Mouse (Mus musculus) retina, postnatal 7 days (tissue): ENCODE measurements around the gene Fzr1.

ENCODE experiments used
- DNase-seq: peaks from one replicate; pipeline ENCODE4 v3.0.0-alpha.2; 2012; ENCODE audit warnings: low read depth, low spot score

The Fzr1 gene

DNA sequence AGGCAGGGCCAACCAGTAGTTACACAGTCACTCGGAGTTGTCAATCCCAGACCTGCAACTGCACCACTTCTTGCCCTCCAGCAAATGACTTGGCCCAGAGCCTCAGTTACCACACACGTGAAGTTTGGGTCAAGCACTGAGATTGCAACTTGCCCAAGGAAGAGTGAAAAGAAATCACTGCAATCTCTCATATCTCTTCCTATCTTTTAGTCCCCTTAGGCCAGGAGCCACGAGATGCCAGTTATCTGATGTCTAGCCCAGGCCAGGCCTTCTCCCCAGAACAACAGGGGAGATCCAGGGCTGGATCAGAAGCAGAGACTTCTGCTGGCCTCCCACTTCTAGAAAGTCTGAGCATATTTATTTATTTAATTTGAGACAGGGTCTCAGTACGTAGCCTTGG is 22.8 kb downstream of the Fzr1 start:
- no peak for DNase-seq

- no peak for DNase-seq
These were observed 23.4 kb downstream of the Fzr1 start for GRCm38 (mm10) chr10:81354738-81355477.

- DNase-seq: no peak
These were observed 26.5 kb downstream of the Fzr1 start for GRCm38 (mm10) chr10:81351678-81352291.

- DNase-seq: peak; percentile 97
These were observed 27.8 kb downstream of the Fzr1 start, which contains the start of gene Hmg20b for GRCm38 (mm10) chr10:81350351-81351063. TSS of gene Hmg20b (minus strand) at chr10:81350480.

- no peak for DNase-seq
These were observed 28.4 kb downstream of the Fzr1 start for GRCm38 (mm10) chr10:81349961-81350350.

DNA sequence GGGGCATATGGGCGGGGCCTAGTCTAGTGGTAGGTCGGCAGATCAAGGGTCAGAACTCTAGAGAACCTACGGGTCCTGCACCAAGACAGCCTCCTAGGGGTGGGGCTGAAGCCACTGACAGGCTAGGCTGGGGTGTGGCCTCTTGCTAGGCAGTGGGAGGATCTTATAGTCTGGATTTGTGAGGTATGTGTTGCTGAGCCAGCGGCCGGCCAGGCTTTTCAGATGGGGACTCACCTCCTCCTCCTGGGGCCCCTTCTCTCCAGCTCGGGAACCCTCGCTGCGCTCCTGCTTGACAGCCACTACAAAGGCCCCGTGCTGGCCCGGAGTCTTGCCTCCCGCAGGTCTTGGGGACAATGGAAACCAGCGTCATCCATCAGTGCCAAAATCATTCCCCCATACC is 29.2 kb downstream of the Fzr1 start:
- no peak for DNase-seq

GRCm38 (mm10) chr10:81346453-81347067 is 31.8 kb downstream of the Fzr1 start:
- peak; percentile 42 for DNase-seq

DNA sequence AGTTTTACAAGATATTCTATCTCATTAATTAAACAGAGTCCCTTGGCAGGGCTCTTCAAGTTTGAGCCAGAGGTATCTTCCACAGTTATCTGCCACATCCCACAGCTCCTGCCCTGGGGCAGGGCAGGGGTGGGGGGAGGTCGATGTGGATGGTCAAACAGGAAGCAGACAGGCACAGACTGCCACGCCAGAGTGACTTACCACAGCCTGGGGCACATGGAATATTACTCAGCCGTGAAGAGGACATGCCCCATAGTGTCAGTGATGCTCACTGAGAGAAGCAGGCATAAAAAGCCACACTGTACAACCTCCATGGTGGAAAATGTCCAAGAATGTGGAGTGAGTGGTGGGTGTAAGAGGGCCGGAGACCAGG is 33.2 kb downstream of the Fzr1 start:
- no peak for DNase-seq

GRCm38 (mm10) chr10:81344421-81345161 is 33.7 kb downstream of the Fzr1 start:
- DNase-seq: no peak

GRCm38 (mm10) chr10:81342686-81343505 is 35.4 kb downstream of the Fzr1 start, which contains the start of gene Gipc3:
TSS of gene Gipc3 (minus strand) at chr10:81343266.
- no peak for DNase-seq

- peak; percentile 54 for DNase-seq
These were observed 36.9 kb downstream of the Fzr1 start for GRCm38 (mm10) chr10:81341333-81341949.

DNA sequence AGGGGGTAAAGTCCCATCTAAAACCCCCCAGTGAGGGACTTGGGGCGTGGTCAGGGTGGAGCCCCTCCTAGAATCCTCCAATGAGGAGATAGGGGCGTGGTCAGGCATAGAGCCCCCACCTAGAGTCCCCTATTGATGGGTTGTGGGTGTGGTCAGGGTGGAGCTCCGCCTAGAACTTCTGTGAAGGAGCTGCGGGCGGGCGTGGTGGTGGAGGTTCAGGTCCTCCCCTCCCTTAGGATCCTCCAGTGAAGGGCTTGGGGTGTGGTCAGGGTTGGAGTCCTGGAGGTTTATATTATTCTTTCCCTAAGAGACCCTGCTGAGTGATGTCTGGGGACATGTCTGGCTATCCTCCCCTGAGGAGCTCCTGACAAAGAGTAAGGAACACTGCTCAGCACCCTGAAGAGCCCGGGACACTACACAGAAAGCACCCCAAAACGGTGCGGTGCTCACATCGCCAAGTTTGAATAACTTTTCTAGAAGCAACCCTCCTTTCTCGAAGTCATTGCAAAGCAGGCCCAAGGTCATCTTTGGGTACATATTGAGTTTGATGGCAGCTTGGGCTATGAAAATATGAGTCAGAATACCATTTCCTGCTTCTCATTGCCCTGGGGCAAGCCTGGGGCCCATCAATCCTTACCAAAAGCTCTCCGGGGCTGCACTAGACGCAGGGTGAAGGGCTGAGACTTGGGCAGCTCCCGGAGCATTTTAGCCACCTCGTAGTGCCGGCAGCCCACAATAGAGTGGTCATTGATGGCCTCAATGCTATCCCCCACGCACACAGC is 37.6 kb downstream of the Fzr1 start:
- DNase-seq: no peak

DNA sequence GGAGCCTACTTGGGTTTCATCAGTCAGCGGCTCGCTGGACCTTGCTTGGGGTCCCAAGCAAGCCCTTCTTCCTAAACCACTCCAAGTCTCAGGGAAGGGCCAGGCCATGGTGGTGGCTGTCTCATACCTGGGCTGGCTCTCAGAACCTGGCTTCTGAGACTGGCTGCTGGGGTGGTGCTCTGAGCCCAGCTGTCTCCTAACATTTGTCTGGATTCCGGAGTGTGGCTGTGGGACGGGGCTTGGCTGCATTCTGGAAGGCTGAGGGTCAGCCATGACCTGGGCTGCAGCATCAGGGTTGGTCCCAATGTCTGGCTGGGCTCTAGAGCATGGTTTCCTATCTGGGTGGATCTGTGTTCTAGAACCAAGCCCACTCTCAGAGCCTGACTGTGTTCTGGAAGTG is 41.8 kb downstream of the Fzr1 start:
- no peak for DNase-seq

- DNase-seq: no peak
These were observed 42.6 kb downstream of the Fzr1 start for GRCm38 (mm10) chr10:81335393-81336340.

GRCm38 (mm10) chr10:81334324-81334723 is 44.0 kb downstream of the Fzr1 start:
- DNase-seq: no peak

- no peak for DNase-seq
These were observed 46.0 kb downstream of the Fzr1 start for GRCm38 (mm10) chr10:81332277-81332676.

DNA sequence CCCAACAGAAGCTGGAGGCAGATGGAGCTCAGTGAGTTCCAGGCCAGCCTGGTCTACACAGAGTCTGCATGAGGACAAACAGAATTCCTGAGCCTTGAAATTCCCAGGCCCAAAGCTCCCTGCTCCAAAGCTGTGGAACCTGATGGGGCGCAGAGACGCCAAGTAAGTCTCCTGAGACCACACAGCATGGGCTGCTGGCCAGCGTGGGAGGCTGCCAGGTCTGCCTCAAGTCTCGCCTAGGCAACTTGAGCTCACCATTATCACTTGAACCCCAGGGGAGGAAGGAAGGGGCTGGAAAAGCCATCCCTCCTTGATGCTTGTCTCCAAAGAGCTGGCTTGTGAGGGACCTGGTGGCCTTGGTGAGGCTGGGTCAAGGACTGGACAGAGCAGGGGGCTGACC is 48.3 kb downstream of the Fzr1 start:
- DNase-seq: no peak
